Mouse (Mus musculus): ENCODE measurements at regions not wholly inside any gene's neighbourhood (a gene's known extent, or its start where the extent isn't known, plus 50 kb on each side); places are given as distances from the start of the nearest gene placed in this dataset.
A peak's percentile ranks its signal among the peaks of the same experiment; 100 is the strongest.

DNA sequence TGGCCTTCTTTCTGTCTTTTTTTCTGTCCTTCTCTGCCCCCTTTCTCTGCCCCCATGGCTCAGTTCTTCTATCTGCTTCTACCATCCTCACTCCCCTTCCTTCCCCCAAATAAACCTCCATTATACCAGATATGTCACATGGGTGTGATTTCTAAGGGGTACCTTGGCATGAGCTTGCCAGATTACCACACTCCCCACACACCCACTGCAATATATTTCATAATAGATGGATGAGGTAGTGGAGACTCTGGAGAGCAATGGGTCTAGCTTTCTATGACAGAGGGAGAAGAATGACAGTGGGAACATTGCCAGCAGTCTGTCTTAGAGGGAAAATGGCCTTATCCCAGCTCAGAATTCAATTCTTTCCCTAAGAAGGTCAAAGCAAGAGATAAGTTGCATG is 461.0 kb downstream of the Plcl1 start:
- no peaks in the 10 kb centered on the region for H3K27me3 ChIP-seq (ENCODE audit: control insufficient read depth, insufficient read depth, low read length)
- no peaks in the 10 kb centered on the region for H3K4me1 ChIP-seq (ENCODE audit: control insufficient read depth, insufficient read depth, low read length)
- H3K36me3 ChIP-seq (ENCODE audit: control insufficient read depth, insufficient read depth, low read length): no peaks in the 10 kb centered on the region
- TF ChIP-seq POLR2A (IDR thresholded peaks at IDR 0.05; ENCODE audit: control insufficient read depth, low read depth, low read length) (no peak), CTCF (IDR thresholded peaks at IDR 0.05; ENCODE audit: control insufficient read depth, insufficient read depth, insufficient replicate concordance, low read depth, low read length) (no peak)
- H3K4me3 ChIP-seq (ENCODE audit: control insufficient read depth, low read depth, low read length): no peak overlapping the region
- H3K27ac ChIP-seq (ENCODE audit: control insufficient read depth, insufficient read depth, low read depth, low read length): no peak overlapping the region

DNA sequence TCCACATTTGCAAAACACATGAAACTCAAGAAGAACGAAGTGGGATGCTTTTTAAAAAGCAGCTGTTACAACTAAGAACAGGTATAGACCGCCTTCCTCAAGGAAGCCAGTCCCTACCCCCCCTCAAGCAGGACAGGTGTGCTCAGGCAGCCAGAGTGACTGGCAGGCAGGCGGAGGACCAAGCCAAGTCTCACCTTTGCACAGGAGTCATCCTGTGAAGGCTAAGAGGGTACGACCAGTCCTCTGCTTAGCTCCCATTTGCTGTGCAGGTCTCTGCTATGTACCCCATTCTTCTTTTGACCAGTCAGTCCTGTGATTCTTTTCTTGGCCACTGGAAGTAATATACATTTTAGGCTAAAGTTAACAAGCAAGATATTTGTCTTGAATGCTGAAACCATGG is 467.9 kb downstream of the Plcl1 start:
- Histone ChIP-seq H3K4me3 (ENCODE audit: control insufficient read depth, low read depth, low read length) (no peak overlapping the region), H3K36me3 (ENCODE audit: control insufficient read depth, insufficient read depth, low read length) (no peaks in the 10 kb centered on the region), H3K27ac (ENCODE audit: control insufficient read depth, insufficient read depth, low read depth, low read length) (no peak overlapping the region), H3K27me3 (ENCODE audit: control insufficient read depth, insufficient read depth, low read length) (no peaks in the 10 kb centered on the region), H3K4me1 (ENCODE audit: control insufficient read depth, insufficient read depth, low read length) (peaks cover 2% of the 10 kb centered on the region; the same call in 1 of the 2 replicates)
- TF ChIP-seq CTCF (IDR thresholded peaks at IDR 0.05; ENCODE audit: control insufficient read depth, insufficient read depth, insufficient replicate concordance, low read depth, low read length) (no peak), POLR2A (IDR thresholded peaks at IDR 0.05; ENCODE audit: control insufficient read depth, low read depth, low read length) (no peak)

DNA sequence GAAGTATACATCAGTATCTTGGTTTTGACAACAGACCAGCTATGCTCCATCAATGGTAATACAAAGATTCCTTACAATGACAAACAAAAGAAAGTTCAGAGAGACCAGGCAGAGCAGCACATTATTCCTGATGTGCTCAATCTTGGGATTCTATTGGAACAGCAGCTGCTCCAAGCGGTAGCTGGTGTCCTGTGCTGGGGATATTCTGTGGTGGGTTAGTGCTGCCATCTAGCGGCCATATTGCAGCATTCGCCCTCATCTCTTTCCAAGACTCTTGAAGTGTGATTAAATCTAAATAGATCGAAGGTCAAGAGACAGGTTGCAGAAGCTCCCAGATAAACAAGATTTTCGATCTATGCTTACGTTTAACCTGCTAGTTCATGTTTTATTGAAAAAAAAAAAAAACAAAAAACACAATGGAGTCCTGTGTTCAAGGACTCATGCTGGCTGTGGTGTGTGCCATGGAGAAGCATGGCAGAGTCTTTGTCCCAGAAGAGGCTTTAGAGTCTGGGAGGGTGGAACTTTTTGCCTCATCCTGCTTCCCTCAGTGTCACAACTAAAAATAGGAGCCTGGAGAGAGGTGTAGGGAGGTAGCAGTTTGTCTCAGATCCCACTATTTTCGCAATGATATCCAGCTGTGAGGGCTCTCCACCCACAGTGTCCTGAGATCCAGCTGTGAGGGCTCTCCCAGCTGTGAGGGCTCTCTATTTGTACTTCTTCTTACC is 468.6 kb downstream of the Plcl1 start:
- peaks cover 2% of the 10 kb centered on the region; the same call in 1 of the 2 replicates for H3K4me1 ChIP-seq (ENCODE audit: control insufficient read depth, insufficient read depth, low read length)

DNA sequence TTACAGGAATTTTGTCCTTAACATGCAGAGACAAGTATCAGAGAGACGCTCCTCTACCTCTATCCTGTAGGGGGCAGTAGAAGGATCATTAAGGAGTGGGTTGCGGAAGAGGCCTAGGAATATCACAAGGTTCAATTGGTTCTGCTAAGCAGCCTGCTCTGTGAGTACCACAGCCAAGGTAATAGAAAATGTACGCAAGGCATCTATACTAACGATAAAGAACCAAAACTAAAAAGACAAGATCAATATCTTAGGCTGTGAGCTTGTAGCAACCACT is 469.1 kb downstream of the Plcl1 start:
- Histone ChIP-seq H3K27ac (ENCODE audit: control insufficient read depth, insufficient read depth, low read depth, low read length) (no peak overlapping the region), H3K27me3 (ENCODE audit: control insufficient read depth, insufficient read depth, low read length) (no peaks in the 10 kb centered on the region), H3K36me3 (ENCODE audit: control insufficient read depth, insufficient read depth, low read length) (no peaks in the 10 kb centered on the region), H3K4me3 (ENCODE audit: control insufficient read depth, low read depth, low read length) (no peak overlapping the region), H3K4me1 (ENCODE audit: control insufficient read depth, insufficient read depth, low read length) (peaks cover 2% of the 10 kb centered on the region; the same call in 1 of the 2 replicates)
- TF ChIP-seq CTCF (IDR thresholded peaks at IDR 0.05; ENCODE audit: control insufficient read depth, insufficient read depth, insufficient replicate concordance, low read depth, low read length) (peak; percentile 4; the same call in 1 of the 2 replicates), POLR2A (IDR thresholded peaks at IDR 0.05; ENCODE audit: control insufficient read depth, low read depth, low read length) (no peak)

More for the DNA sequence above, 468.6 kb downstream of the Plcl1 start:
- H3K27me3 ChIP-seq (ENCODE audit: control insufficient read depth, insufficient read depth, low read length): no peaks in the 10 kb centered on the region
- H3K36me3 ChIP-seq (ENCODE audit: control insufficient read depth, insufficient read depth, low read length): no peaks in the 10 kb centered on the region
- H3K4me3 ChIP-seq (ENCODE audit: control insufficient read depth, low read depth, low read length): no peak overlapping the region
- no peak overlapping the region for H3K27ac ChIP-seq (ENCODE audit: control insufficient read depth, insufficient read depth, low read depth, low read length)
- TF ChIP-seq POLR2A (IDR thresholded peaks at IDR 0.05; ENCODE audit: control insufficient read depth, low read depth, low read length): no peak
- TF ChIP-seq CTCF (IDR thresholded peaks at IDR 0.05; ENCODE audit: control insufficient read depth, insufficient read depth, insufficient replicate concordance, low read depth, low read length): peak; percentile 80; the same call in 1 of the 2 replicates

DNA sequence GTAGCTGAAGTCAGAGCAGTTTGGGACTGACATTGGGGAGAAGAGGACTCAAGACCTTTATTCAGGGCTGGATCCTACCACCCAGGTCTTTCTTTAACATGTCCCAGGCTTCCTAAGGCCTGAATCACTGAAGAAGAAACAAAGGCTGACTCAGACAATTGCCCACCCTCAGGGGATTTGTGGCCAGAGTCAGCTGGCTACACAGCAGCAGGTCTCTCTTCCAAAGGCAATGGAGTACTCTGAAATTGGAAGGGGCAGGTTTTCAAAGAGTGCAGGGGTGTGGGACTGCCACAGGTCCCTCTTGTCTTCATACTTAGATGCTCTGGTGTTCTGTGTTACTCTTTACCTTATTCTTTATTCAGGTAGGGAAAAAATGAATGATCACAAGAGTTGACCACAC is 478.9 kb downstream of the Plcl1 start:
- H3K27ac ChIP-seq (ENCODE audit: control insufficient read depth, insufficient read depth, low read depth, low read length): no peak overlapping the region
- no peak for TF ChIP-seq CTCF (IDR thresholded peaks at IDR 0.05; ENCODE audit: control insufficient read depth, insufficient read depth, insufficient replicate concordance, low read depth, low read length)
- no peak for TF ChIP-seq POLR2A (IDR thresholded peaks at IDR 0.05; ENCODE audit: control insufficient read depth, low read depth, low read length)
- H3K27me3 ChIP-seq (ENCODE audit: control insufficient read depth, insufficient read depth, low read length): no peaks in the 10 kb centered on the region
- H3K4me3 ChIP-seq (ENCODE audit: control insufficient read depth, low read depth, low read length): no peak overlapping the region
- no peaks in the 10 kb centered on the region for H3K36me3 ChIP-seq (ENCODE audit: control insufficient read depth, insufficient read depth, low read length)
- H3K4me1 ChIP-seq (ENCODE audit: control insufficient read depth, insufficient read depth, low read length): peaks cover 4% of the 10 kb centered on the region; the same call in 1 of the 2 replicates

DNA sequence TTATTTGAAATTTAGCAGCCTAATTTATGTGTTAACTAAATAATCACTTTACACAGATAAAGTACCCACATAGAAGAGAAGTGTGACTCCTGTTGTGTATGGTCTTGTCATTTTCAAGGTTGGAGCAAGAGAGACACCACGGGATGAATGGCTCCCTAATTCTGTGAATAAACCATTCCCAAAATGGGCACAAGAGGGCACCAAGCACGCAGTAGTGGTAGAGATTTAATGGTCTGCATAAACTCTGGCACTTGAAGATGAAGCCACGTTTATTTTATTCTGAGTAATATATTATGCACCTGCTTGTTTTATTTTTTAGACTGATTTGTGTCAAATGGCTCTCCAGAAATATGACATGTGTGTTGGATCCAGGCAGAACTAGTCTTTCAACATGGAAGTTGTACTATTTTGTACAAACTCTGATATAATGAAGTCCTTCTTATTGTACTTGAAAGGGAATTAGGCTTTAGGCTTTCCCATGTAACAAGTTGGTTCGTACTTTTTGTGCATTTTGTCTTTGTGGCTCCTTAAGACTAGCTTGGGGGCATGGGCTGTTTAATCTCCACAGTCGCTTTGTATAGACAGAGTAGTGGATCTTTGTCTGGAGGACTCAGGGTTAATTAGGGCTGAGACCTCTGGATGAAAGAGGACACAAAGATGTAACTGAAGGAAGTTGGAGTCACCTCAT is 480.8 kb downstream of the Plcl1 start:
- Histone ChIP-seq H3K27ac (ENCODE audit: control insufficient read depth, insufficient read depth, low read depth, low read length) (no peak overlapping the region), H3K36me3 (ENCODE audit: control insufficient read depth, insufficient read depth, low read length) (no peaks in the 10 kb centered on the region), H3K4me3 (ENCODE audit: control insufficient read depth, low read depth, low read length) (no peak overlapping the region), H3K4me1 (ENCODE audit: control insufficient read depth, insufficient read depth, low read length) (peaks cover 4% of the 10 kb centered on the region; the same call in 1 of the 2 replicates), H3K27me3 (ENCODE audit: control insufficient read depth, insufficient read depth, low read length) (no peaks in the 10 kb centered on the region)
- TF ChIP-seq POLR2A (IDR thresholded peaks at IDR 0.05; ENCODE audit: control insufficient read depth, low read depth, low read length) (no peak), CTCF (IDR thresholded peaks at IDR 0.05; ENCODE audit: control insufficient read depth, insufficient read depth, insufficient replicate concordance, low read depth, low read length) (no peak; the same call in 1 of the 2 replicates)

DNA sequence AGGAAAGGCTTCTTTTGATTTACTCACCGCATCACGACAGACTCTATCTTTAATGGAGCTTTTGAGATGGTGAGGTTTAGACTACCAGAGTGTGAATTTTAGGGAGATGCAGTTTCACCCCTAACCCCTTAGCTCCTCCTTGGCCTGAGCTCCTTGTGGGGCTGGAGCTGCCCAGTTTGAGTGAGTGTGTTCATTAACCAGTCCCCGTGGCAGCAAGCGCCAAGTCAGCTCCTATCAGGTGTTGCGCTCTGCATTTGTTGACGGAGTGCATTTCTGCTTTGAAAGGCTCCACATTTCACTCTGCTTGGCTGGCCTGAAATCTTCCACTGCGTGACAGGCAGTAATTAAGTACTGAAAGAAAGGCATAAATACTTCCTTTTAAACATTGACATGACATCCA is 481.7 kb downstream of the Plcl1 start:
- H3K27ac ChIP-seq (ENCODE audit: control insufficient read depth, insufficient read depth, low read depth, low read length): no peak overlapping the region
- H3K27me3 ChIP-seq (ENCODE audit: control insufficient read depth, insufficient read depth, low read length): no peaks in the 10 kb centered on the region
- no peak overlapping the region for H3K4me3 ChIP-seq (ENCODE audit: control insufficient read depth, low read depth, low read length)
- H3K36me3 ChIP-seq (ENCODE audit: control insufficient read depth, insufficient read depth, low read length): no peaks in the 10 kb centered on the region
- peaks cover 4% of the 10 kb centered on the region; the same call in 1 of the 2 replicates for H3K4me1 ChIP-seq (ENCODE audit: control insufficient read depth, insufficient read depth, low read length)
- no peak for TF ChIP-seq POLR2A (IDR thresholded peaks at IDR 0.05; ENCODE audit: control insufficient read depth, low read depth, low read length)
- no peak for TF ChIP-seq CTCF (IDR thresholded peaks at IDR 0.05; ENCODE audit: control insufficient read depth, insufficient read depth, insufficient replicate concordance, low read depth, low read length)

All from testis, adult 2 months (tissue).